Mouse (Mus musculus) forelimb bud, embryonic 11.5 days (tissue): ENCODE results near the gene Arsb.

ENCODE experiments used
- DNase-seq: peaks from one replicate; pipeline ENCODE4 v3.0.0-alpha.2; 2012; ENCODE audit warnings: low read depth, low spot score

The Arsb gene

DNA sequence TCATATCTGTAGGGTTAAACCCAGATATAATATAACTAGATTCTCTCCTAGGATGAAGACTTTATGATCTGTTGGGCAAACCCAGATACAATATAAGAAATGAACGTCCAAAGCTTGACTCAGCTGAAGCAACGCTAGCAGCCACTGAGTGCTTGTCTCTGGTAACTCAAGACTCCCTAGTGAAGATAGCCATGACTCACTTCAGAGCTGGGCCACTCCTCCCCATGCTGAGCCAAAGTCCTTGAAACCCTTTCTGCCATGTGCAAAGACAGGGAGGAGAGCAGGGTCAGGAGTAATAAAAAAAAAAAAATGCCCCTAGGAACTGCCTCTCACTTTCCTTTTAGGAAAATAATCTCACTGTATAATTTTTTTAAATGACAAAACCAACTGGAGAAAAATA is 68.7 kb downstream of the Arsb start:
- no peak for DNase-seq

DNA sequence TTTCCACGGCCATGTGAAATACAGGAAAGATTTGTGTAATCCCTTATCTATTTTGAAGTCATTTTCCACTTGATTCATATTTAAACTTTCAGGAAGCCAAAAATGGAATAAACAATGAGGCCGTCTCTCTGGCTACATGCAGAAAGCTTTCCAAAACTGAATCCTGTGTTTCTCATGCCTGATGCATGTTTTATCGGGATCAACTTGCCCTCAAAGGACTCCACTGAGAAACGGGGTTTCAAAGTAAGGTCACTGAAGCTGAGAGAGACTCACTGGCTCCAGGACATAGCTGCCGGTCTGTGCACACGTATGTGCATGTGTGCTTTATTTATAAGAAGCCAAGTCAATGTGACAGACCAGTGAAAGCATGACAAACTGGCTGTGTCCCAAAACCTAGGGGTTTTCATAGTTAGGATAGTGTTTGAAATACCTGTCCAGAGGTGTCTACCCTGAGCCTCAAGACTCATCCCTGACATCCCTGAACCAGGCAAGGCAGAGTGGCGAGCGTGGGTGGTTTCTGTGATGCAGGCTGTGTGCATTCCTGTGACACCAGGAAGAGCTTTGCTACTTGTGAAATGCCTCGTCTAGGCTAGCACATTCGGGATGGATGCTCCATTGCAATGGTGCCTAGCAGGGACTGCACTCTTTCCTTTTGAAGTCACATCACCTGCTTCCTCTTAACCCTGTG is 75.5 kb downstream of the Arsb start:
- no peak for DNase-seq

DNA sequence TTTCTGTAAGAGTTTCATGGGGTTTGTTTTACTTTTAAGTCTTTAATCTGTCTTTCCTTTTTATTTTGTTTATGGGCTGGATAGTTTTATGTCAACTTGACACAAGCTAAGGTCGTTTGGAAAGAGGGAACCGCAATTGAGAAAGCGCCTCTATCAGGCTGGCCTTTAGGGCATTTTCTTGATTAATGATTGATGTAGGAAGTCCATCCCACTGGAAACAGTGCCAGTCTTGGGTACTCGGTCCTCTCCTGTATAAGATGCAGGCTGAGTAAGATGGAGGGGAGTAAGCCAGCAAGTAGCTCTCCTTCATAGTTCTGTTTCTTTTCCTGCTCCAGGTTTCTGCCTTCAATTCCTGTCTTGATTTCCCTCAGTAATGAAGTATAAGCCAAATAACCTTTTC is 76.2 kb downstream of the Arsb start:
- no peak for DNase-seq

GRCm38 (mm10) chr13:93848615-93849014 is 77.2 kb downstream of the Arsb start:
- DNase-seq = no peak

DNA sequence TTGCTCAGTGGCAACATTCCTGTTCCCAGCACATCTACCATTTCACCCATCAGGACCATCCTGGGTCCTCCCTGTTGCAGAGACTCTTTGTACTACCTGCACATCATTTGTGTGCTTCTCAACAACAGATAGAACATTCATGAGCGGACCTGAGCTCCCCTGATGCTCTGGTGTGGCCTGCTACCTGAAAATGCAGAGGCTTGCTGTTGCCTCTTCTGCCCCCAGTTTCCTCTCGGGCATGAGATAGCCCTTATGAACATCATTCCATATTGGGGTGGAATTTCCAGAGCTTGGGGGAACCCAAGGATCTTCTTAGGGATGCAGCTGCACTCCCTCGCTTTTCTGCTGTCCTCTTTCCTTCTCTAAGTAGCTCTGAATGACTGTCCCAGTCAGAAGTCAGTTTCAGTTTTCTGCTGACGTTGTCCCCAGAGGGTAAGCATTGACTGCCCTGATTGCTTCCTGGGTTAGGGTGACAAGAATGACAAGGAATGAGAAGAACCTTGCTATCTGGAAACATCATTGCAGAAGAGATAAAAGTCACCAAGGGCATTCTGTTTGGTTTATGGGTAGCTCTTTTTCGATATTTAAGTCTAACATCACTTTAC is 78.4 kb downstream of the Arsb start:
- no peak for DNase-seq

DNA sequence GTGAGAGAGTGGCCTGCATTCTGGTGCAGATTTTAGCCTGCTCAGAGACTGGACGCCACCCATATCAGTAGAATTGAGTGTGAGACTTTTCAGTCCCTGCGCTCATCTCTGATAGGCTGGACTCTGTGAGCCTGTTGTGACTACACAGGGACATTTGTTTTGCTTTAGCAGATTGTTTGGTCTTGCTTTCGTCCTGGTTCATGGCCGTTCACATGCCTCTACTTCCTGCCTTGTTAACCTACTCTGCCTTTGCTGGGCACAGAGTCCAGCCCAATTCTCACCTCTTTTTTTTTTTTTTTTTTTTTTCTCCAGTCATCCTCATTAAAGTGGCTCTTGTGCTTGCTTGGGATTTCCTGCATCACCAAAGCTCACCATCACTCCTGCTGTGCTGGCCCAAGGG is 79.2 kb downstream of the Arsb start:
- DNase-seq = no peak

GRCm38 (mm10) chr13:93852419-93853138 is 81.1 kb downstream of the Arsb start:
- DNase-seq = no peak

DNA sequence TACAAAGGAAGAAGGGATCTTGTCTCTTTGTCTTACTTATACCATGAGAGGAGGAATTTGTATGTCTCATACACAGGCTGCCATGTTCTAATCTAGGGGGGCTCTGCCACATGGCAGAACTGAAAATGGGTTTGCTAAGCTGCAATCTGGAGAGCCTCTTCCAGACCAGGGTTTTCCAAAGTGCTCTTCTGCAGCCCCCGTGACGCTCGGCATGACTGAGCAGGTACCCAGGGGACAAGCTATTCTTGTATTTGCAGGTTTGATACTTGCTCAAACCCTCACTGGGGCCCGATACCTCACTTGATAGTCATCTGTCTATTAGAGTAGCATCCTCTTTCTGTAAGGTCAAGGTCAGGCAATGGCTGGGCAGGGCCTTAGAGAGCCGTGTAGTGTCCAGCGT is 82.3 kb downstream of the Arsb start:
- DNase-seq = no peak

- DNase-seq = no peak
Measured at GRCm38 (mm10) chr13:93854325-93854724, 82.9 kb downstream of the Arsb start.

GRCm38 (mm10) chr13:93854966-93855562 is 83.6 kb downstream of the Arsb start:
- no peak for DNase-seq

DNA sequence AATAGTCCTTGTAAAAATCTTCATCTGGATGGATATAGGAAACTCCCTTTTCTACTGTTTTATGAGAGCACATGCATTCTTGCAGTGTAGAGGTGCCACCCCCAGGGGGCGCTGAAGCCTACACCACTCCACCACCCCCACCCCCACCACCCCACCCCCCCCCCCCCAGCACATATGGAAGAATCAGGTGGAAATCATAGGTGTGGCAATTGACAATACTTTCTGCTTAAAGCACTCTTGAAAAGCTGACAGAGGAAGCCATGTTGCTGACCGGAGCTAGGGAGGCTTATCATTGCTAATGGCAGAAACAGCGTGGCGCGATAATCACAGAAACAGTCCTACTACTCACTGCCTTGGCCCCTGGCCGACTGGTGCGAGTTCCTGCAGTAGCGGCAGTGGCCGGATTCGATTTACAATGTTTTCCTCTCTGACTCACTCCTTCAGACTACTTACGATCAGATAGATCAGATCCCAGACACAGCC is 84.3 kb downstream of the Arsb start:
- DNase-seq = peak; percentile 23

DNA sequence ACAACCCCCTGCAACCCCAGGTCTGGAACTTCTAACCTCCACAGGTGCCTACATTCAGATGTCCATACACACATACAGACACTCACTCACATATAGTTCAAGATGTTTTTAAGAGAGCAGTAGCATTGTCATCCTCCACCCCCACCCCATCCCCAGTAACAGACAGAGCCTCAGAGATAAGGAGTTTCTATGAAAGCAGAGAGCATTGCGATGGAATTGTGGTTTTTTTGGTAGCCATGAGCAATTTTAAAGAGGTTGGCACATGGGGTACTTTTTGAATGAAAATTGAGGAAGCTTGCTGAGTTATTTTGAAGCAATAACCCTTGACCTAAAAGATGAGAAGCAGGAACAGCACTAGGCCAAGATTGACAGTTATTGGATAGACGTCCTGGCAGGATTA is 89.8 kb downstream of the Arsb start:
- DNase-seq = no peak

GRCm38 (mm10) chr13:93864066-93864740 is 92.8 kb downstream of the Arsb start:
- DNase-seq = no peak

GRCm38 (mm10) chr13:93866638-93867037 is 95.2 kb downstream of the Arsb start:
- DNase-seq = no peak

GRCm38 (mm10) chr13:93871681-93872080 is 100.3 kb downstream of the Arsb start:
- no peak for DNase-seq

- no peak for DNase-seq
Measured at GRCm38 (mm10) chr13:93872591-93872990, 101.2 kb downstream of the Arsb start.

GRCm38 (mm10) chr13:93877924-93878323 is 106.5 kb downstream of the Arsb start:
- DNase-seq = no peak

DNA sequence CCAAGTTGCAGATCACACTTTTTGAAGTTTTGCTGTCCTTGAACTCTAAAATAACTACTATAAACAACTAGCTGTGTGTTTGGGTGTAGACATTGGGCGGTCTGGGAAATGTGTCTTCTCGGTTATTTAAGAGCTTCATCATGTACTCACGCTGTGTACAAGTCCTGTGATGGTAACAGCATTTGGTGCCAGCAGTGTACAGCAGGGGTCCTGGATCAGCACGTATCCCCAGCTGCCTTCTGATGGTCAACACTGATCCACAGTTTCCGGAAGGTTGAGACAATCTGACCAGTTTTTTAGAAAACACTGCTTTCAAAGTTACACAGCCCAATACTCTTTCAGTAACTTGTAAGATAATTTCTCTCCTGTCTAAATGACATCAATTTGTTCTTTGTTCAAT is 108.0 kb downstream of the Arsb start:
- DNase-seq = no peak

DNA sequence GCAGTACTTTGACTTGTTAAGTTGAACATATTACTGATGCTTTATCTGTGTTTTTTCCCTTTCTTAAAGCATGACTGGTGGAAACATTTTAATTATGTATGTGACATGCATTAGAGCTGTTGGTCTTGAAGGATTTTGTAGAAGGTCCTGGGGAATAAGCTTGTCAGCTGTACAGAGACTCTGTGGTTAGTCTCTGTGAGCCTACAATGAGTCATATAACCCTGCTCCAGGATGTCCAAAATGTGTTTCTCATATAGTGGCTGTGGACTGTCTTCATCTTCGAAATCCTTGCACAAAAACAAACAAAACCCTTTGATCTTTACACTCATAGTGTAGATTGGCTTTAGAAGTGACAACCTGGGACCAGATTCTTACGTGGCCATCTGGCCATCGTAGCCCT is 110.7 kb downstream of the Arsb start:
- DNase-seq = no peak

DNA sequence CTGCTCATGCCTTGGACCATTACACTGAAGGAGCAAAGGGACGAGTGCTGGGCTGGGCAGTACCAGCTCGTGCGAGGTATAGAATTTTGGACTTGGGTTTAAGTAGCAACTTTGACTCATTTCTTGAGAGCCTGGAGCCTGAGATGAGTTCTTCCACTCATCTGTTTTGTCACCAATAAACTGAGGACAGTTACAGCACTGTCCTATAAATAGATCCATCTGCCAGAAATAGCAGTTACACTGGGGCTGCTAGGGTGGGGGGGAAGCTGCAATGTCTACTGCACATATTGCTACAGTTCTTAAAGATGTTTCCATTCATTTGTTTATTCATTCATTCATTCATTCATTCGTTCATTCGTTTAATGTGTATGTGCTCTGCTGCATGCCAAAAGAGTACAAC is 115.6 kb downstream of the Arsb start:
- no peak for DNase-seq

- DNase-seq = no peak
Measured at GRCm38 (mm10) chr13:93888196-93888595, 116.8 kb downstream of the Arsb start.

DNA sequence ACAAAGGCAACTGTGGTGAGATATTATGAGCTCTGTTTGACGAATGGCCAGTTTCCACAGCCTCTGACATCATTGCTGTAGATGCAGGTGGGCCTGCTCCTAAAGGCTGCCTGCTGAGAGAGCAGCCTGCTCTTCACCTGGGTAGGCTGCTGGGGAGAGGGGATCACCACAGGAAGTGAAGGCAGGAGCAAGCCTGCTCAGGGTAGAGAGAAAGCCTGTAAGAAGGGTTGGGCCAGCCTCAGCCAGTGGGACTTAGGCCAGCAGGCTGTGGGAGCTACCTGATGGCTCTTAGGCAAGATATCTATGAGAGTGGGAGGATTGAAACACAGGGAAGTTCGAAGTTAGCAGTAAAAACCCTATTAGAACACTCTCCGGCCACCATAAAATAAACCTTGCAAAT is 117.5 kb downstream of the Arsb start:
- no peak for DNase-seq
